In genomic region chr5:17135489-17135888, GRCm38 (mm10) we compare ENCODE assay signal across 16 mouse cellular contexts.
DNase-seq lines count a peak whose midpoint lies in the region; ATAC-seq lines count a peak whose summit lies in the region.
"Had no signal": no experiment of that assay in that cellular context is flagged by ENCODE, and none has a peak within 500 bp of the region (broad histone marks: within the 10 kb centered on the region; RNA-seq: fewer than 3 reads in every experiment).

No protein-coding gene starts in this region.

- no peak overlapping the region for H3K27ac ChIP-seq in lung, embryonic 16.5 days (ENCODE audit: low read length)
- no peak overlapping the region for H3K27ac ChIP-seq in forebrain, embryonic 14.5 days (ENCODE audit: low read depth, low read length)
- H3K27ac ChIP-seq: layer of hippocampus, adult 2 months; liver, embryonic 13.5 days had no signal

- WGBS in lung, embryonic 16.5 days = 20% methylated on average over 5 of the region's 5 CpGs
- WGBS in forebrain, embryonic 14.5 days = 81% methylated on average over 5 of the region's 5 CpGs

- no peak overlapping the region for H3K4me2 ChIP-seq in lung, embryonic 16.5 days (ENCODE audit: low read depth, low read length)
- H3K4me2 ChIP-seq in forebrain, embryonic 14.5 days (ENCODE audit: low read length) = no peak overlapping the region
- H3K4me2 ChIP-seq: liver, embryonic 13.5 days had no signal

- H3K9me3 ChIP-seq in lung, embryonic 16.5 days (ENCODE audit: control insufficient read depth, low read length) = no peaks in the 10 kb centered on the region
- no peaks in the 10 kb centered on the region for H3K9me3 ChIP-seq in forebrain, embryonic 14.5 days (replicated peaks; ENCODE audit: control insufficient read depth, low read length)
- H3K9me3 ChIP-seq: liver, embryonic 13.5 days had no signal

- ATAC-seq in lung, embryonic 16.5 days (ENCODE audit: low read depth) = peak; percentile 93
- ATAC-seq in forebrain, embryonic 14.5 days = no peak
- ATAC-seq: forebrain, postnatal 0 days; midbrain, embryonic 16.5 days had no signal

- no peaks in the 10 kb centered on the region for H3K4me1 ChIP-seq in lung, embryonic 16.5 days (replicated peaks; ENCODE audit: control insufficient read depth, insufficient read depth, low read length)
- H3K4me1 ChIP-seq in forebrain, embryonic 14.5 days (ENCODE audit: control insufficient read depth, insufficient read depth, low read length) = no peaks in the 10 kb centered on the region
- H3K4me1 ChIP-seq: liver, embryonic 13.5 days had no signal

- H3K36me3 ChIP-seq in lung, embryonic 16.5 days (ENCODE audit: control insufficient read depth, insufficient read depth, low read length) = no peaks in the 10 kb centered on the region
- H3K36me3 ChIP-seq in forebrain, embryonic 14.5 days (ENCODE audit: control insufficient read depth, insufficient read depth, low read length) = no peaks in the 10 kb centered on the region
- H3K36me3 ChIP-seq: liver, embryonic 13.5 days had no signal

- DNase-seq in heart, adult 18-20 months = peak; percentile 3 to 12
- no peak for DNase-seq in heart, postnatal 36 days
- peak; percentile 21 for DNase-seq in testis, postnatal 14 days (ENCODE audit: low spot score)
- DNase-seq in testis, postnatal 10 days (ENCODE audit: low spot score) = no peak
- DNase-seq in yolk sac, embryonic 10.5 days (ENCODE audit: low spot score) = peak; percentile 10
- DNase-seq in forebrain, embryonic 14.5 days (ENCODE audit: low spot score) = no peak
- DNase-seq in cerebellum, adult 8-10 months = no peak
- DNase-seq: cerebellum, postnatal 10 days; forebrain, postnatal 0 days; heart, adult 11 months; left cerebral cortex, postnatal 4 days; liver, embryonic 13.5 days; thymus, postnatal 4 days had no signal

- H3K27me3 ChIP-seq in lung, embryonic 16.5 days (ENCODE audit: control insufficient read depth, insufficient read depth, low read depth, low read length) = no peaks in the 10 kb centered on the region
- H3K27me3 ChIP-seq in forebrain, embryonic 14.5 days (replicated peaks; ENCODE audit: control insufficient read depth, insufficient read depth, low read length) = no peaks in the 10 kb centered on the region
- H3K27me3 ChIP-seq: liver, embryonic 13.5 days had no signal

- intact Hi-C loops in heart, postnatal 36 days (cut with DNase I) = no loop called here

- no peak overlapping the region for H3K9ac ChIP-seq in lung, embryonic 16.5 days (ENCODE audit: low read length)
- H3K9ac ChIP-seq in forebrain, embryonic 14.5 days (ENCODE audit: low read length) = no peak overlapping the region
- H3K9ac ChIP-seq: forebrain, postnatal 0 days; liver, embryonic 13.5 days had no signal

- H3K4me3 ChIP-seq in lung, embryonic 16.5 days (ENCODE audit: low read length) = no peak overlapping the region
- H3K4me3 ChIP-seq in forebrain, embryonic 14.5 days (ENCODE audit: low read depth, low read length) = no peak overlapping the region
- H3K4me3 ChIP-seq: layer of hippocampus, adult 2 months; liver, embryonic 13.5 days had no signal

Comparison
In these comparisons a context has a peak if more than half of its experiments do, and no peak if none do; other contexts are left out.
1. DNase-seq: peak in heart, adult 18-20 months (2 of 2), testis, postnatal 14 days (single experiment) and yolk sac, embryonic 10.5 days (single experiment); none in heart, postnatal 36 days (0 of 2), testis, postnatal 10 days (single experiment), forebrain, embryonic 14.5 days (single experiment) and cerebellum, adult 8-10 months (single experiment).